In the genomic region with DNA sequence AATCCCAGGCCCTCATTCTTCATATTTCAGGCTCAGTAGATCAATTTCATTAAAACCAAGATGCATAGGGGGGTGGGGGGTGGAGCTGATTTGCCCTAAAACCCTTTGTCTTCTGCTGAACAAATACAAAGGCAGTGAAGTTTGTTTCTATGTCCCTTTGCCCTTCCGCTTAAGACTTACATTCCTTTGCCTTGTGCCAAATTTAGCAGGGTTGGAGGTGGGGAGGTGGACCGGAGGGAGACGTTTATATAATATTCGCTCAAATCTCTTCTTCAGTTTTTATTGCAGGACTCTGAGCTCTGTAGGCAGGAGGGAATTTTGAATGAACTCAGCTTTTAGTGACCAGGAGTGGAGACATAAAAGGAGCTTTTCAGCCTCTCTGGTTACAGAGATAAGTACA, we compare ENCODE assay signal across 15 mouse cellular contexts.
DNase-seq lines count a peak whose midpoint lies in the region; ATAC-seq and TF ChIP-seq lines count a peak whose summit lies in the region.
"Had no signal": no experiment of that assay in that cellular context is flagged by ENCODE, and none has a peak within 500 bp of the region (broad histone marks: within the 10 kb centered on the region; RNA-seq: fewer than 3 reads in every experiment).

No protein-coding gene starts in this region.

- no peaks in the 10 kb centered on the region for H3K9me3 ChIP-seq in kidney, embryonic 14.5 days (ENCODE audit: control insufficient read depth, low read length)
- no peaks in the 10 kb centered on the region for H3K9me3 ChIP-seq in stomach, embryonic 16.5 days (replicated peaks; ENCODE audit: control insufficient read depth, low read length)
- no peaks in the 10 kb centered on the region for H3K9me3 ChIP-seq in stomach, postnatal 0 days (ENCODE audit: control insufficient read depth, low read length)
- H3K9me3 ChIP-seq: neural tube, embryonic 13.5 days had no signal

- whole genome bisulfite sequencing in kidney, embryonic 14.5 days = 15% methylated on average over 4 of the region's 4 CpGs
- 16% methylated on average over 4 of the region's 4 CpGs for WGBS in stomach, embryonic 16.5 days
- 16% methylated on average over 4 of the region's 4 CpGs for WGBS in stomach, postnatal 0 days

- H3K27me3 ChIP-seq in kidney, embryonic 14.5 days (ENCODE audit: control insufficient read depth, insufficient read depth, low read length) = no peaks in the 10 kb centered on the region
- H3K27me3 ChIP-seq in stomach, embryonic 16.5 days (ENCODE audit: control insufficient read depth, insufficient read depth, low read length) = no peaks in the 10 kb centered on the region
- no peaks in the 10 kb centered on the region for H3K27me3 ChIP-seq in stomach, postnatal 0 days (ENCODE audit: control insufficient read depth, insufficient read depth, low read length)

- no peak for TF ChIP-seq EP300 in stomach, postnatal 0 days (optimal IDR thresholded peaks at IDR 0.05)

- no peak for TF ChIP-seq CTCF in stomach, postnatal 0 days (IDR thresholded peaks at IDR 0.05; ENCODE audit: low read depth)

- peaks cover 14% of the 10 kb centered on the region; the same call in 1 of the 2 replicates for H3K4me1 ChIP-seq in kidney, embryonic 14.5 days (ENCODE audit: control insufficient read depth, insufficient read depth, low read length)
- H3K4me1 ChIP-seq in stomach, embryonic 16.5 days (ENCODE audit: control insufficient read depth, insufficient read depth, low read length) = peaks cover 23% of the 10 kb centered on the region
- peaks cover 2% of the 10 kb centered on the region; the same call in 1 of the 2 replicates for H3K4me1 ChIP-seq in stomach, postnatal 0 days (replicated peaks; ENCODE audit: control insufficient read depth, insufficient read depth)

- no peak overlapping the region for H3K4me3 ChIP-seq in kidney, embryonic 14.5 days (ENCODE audit: low read length)
- no peak overlapping the region for H3K4me3 ChIP-seq in stomach, embryonic 16.5 days (replicated peaks; ENCODE audit: low read length)
- H3K4me3 ChIP-seq in stomach, postnatal 0 days (ENCODE audit: low read depth, low read length) = no peak overlapping the region
- H3K4me3 ChIP-seq: neural tube, embryonic 13.5 days had no signal

- peak; percentile 38 for DNase-seq in embryo, embryonic 10.5 days (ENCODE audit: low spot score)
- no peak for DNase-seq in embryo, embryonic 10 days (ENCODE audit: low spot score)
- peak; percentile 24 for DNase-seq in kidney, adult 9 months
- no peak for DNase-seq in stomach, postnatal 0 days (ENCODE audit: low spot score)
- peak; percentile 26 for DNase-seq in retina, postnatal 1 day
- DNase-seq in right cerebral cortex, postnatal 10 days (ENCODE audit: low spot score in 2 of 2) = no peak
- DNase-seq: cerebellum, postnatal 36 days; layer of hippocampus, adult 9-11 months; left cerebral cortex, postnatal 4 days; lung, adult 2 months; right cerebral cortex, adult 18-20 months; thymus, adult 2 months had no signal

- no peak overlapping the region for H3K9ac ChIP-seq in kidney, embryonic 14.5 days (ENCODE audit: low read depth, low read length)
- no peak overlapping the region for H3K9ac ChIP-seq in stomach, embryonic 16.5 days (ENCODE audit: low read length)
- H3K9ac ChIP-seq in stomach, postnatal 0 days (ENCODE audit: low read length) = no peak overlapping the region
- H3K9ac ChIP-seq: neural tube, embryonic 13.5 days had no signal

- H3K4me2 ChIP-seq in kidney, embryonic 14.5 days (replicated peaks; ENCODE audit: low read depth, low read length) = no peak overlapping the region
- peak overlapping the region; percentile 11; the same call in 1 of the 2 replicates for H3K4me2 ChIP-seq in stomach, embryonic 16.5 days (ENCODE audit: low read depth, low read length)
- H3K4me2 ChIP-seq in stomach, postnatal 0 days (replicated peaks; ENCODE audit: low read depth) = no peak overlapping the region
- H3K4me2 ChIP-seq: neural tube, embryonic 13.5 days had no signal

- H3K36me3 ChIP-seq in kidney, embryonic 14.5 days (ENCODE audit: control insufficient read depth, insufficient read depth, low read length) = no peaks in the 10 kb centered on the region
- H3K36me3 ChIP-seq in stomach, embryonic 16.5 days (ENCODE audit: control insufficient read depth, insufficient read depth, low read length) = no peaks in the 10 kb centered on the region
- no peaks in the 10 kb centered on the region for H3K36me3 ChIP-seq in stomach, postnatal 0 days (ENCODE audit: control insufficient read depth, insufficient read depth, low read length)
- H3K36me3 ChIP-seq: neural tube, embryonic 13.5 days had no signal

- H3K27ac ChIP-seq in kidney, embryonic 14.5 days (ENCODE audit: low read depth, low read length) = no peak overlapping the region
- no peak overlapping the region for H3K27ac ChIP-seq in stomach, embryonic 16.5 days (ENCODE audit: low read length)
- H3K27ac ChIP-seq in stomach, postnatal 0 days (replicated peaks) = no peak overlapping the region
- H3K27ac ChIP-seq: neural tube, embryonic 13.5 days had no signal

- ATAC-seq in kidney, embryonic 14.5 days (ENCODE audit: low FRiP score, low TSS enrichment) = no peak
- ATAC-seq in stomach, embryonic 16.5 days (ENCODE audit: insufficient read depth, low FRiP score) = no peak
- no peak for ATAC-seq in stomach, postnatal 0 days (ENCODE audit: low FRiP score, low TSS enrichment)

Comparison
In these comparisons a context has a peak if more than half of its experiments do, and no peak if none do; other contexts are left out.
1. DNase-seq: peak in embryo, embryonic 10.5 days (single experiment), kidney, adult 9 months (single experiment) and retina, postnatal 1 day (single experiment); none in embryo, embryonic 10 days (single experiment), stomach, postnatal 0 days (single experiment) and right cerebral cortex, postnatal 10 days (0 of 2).